Comparison of ENCODE assay signal across 1 mouse cellular context in the genomic region with DNA sequence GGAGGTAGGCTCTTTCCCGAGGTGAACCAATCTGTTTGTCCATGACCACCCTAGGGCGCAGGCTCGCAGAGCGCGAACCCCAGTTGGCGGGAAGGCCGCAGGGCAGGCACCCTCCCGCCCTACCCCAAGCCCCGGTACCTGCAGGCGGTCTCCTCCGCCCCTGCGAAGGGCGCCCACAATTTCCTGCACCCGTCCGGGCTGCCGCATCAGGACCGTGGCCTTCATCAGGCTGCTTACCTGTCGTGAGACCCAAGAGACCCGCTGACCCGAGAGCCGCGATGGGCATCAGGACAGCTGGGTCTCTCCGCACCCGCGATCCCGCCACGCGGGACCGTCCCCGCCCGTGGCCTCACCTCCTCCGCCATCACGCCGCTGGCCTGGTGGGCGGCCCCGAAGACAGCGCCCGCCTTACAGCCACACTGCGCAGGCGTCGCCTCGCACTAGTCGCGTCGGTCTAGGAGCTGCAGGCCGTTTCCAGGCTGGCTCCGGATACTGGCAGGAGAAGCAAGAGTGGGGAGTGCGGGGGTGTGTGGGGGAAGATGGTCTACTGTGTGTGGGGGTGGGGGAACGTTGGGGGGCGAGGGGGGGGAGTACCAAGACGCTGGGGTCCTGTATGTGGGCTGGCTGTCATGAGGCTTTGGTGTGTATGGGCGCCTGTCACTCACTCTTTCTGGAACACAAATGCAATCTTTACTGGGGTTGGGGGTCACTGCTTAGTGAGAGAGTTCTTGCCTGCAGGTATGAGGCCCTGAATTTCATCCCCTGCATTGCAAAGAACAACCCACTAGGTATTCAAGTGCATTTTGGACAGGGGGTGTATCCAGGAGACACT.
A peak's percentile ranks its signal among the peaks of the same experiment; 100 is the strongest.
TF ChIP-seq lines count a peak whose summit lies in the region.

No protein-coding gene starts in this region.

TF ChIP-seq in MEL, 35 proteins besides CTCF, POLR2A, EP300 and RAD21:
- TF ChIP-seq TCF12 (IDR thresholded peaks at IDR 0.05; ENCODE audit: low read depth, low read length) = peak; percentile 73
- TF ChIP-seq HCFC1 (IDR thresholded peaks at IDR 0.05; ENCODE audit: low read depth, low read length) = peak; percentile 67
- TF ChIP-seq MAZ (IDR thresholded peaks at IDR 0.05; ENCODE audit: low read depth, low read length) = 0 out of 2 replicates have a peak, but pooled peaks have one; percentile 36
- TF ChIP-seq SIN3A (IDR thresholded peaks at IDR 0.05; ENCODE audit: low read length) = peak; percentile 44
- TF ChIP-seq MAX (IDR thresholded peaks at IDR 0.05; ENCODE audit: low read length) = no peak; the same call in 1 of the 2 replicates
- TF ChIP-seq MYC (IDR thresholded peaks at IDR 0.05; ENCODE audit: low read depth, low read length) = no peak
- TF ChIP-seq NRF1 (IDR thresholded peaks at IDR 0.05; ENCODE audit: insufficient read depth, low read depth, low read length, poor library complexity, severe bottlenecking) = peak; percentile 93
- TF ChIP-seq TBP (IDR thresholded peaks at IDR 0.05; ENCODE audit: low read depth, low read length) = no peak; the same call in 1 of the 2 replicates
- TF ChIP-seq RCOR1 (IDR thresholded peaks at IDR 0.05; ENCODE audit: low read depth, low read length) = no peak
- peak; percentile 84 for TF ChIP-seq NELFE (IDR thresholded peaks at IDR 0.05; ENCODE audit: low read depth, low read length)
- peak; percentile 82 for TF ChIP-seq POLR2AphosphoS2 (IDR thresholded peaks at IDR 0.05; ENCODE audit: low read length)
- no peak for TF ChIP-seq TAL1 (IDR thresholded peaks at IDR 0.05; ENCODE audit: low read length)
- no peak for TF ChIP-seq SMC3 (IDR thresholded peaks at IDR 0.05; ENCODE audit: low read depth, low read length)
- TF ChIP-seq MXI1 (IDR thresholded peaks at IDR 0.05; ENCODE audit: low read depth, low read length) = peak; percentile 38
- TF ChIP-seq E2F4 (IDR thresholded peaks at IDR 0.05; ENCODE audit: borderline replicate concordance, low read depth, low read length) = no peak
- 0 out of 2 replicates have a peak, but pooled peaks have one; percentile 68 for TF ChIP-seq UBTF (IDR thresholded peaks at IDR 0.05; ENCODE audit: borderline replicate concordance, insufficient read depth, low read depth, low read length)
- peak; percentile 75 for TF ChIP-seq ZMIZ1 (IDR thresholded peaks at IDR 0.05; ENCODE audit: low read depth, low read length)
- no peak for TF ChIP-seq MYB (IDR thresholded peaks at IDR 0.05; ENCODE audit: low read depth, low read length)
- TF ChIP-seq GABPA (IDR thresholded peaks at IDR 0.05; ENCODE audit: low read depth, low read length) = no peak
TF ChIP-seq in MEL: peak in this region for 10.
